Mouse (Mus musculus): ENCODE results near the gene Abca2.

DNA sequence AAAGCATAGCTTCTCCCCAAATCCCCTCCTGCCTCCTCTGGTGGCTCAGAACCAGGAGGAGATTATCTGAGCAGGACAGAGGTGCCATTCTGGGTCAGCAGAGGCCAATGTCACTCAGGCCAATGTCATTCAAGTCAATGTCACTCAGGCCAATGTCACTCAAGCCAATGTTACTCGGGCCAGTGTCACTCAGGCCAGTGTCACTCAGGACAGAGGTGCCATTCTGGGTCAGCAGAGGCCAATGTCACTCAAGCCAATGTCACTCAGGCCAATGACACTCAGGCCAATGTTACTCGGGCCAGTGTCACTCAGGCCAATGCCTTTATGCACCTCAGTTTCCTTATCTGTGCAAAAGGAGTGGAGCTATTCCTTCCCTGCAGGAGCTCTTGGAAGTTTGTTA is 44.0 kb downstream of the Abca2 start:
- TF ChIP-seq POLR2A (IDR thresholded peaks at IDR 0.05; ENCODE audit: extremely low read depth, insufficient read depth, low read length) (no peak), CTCF (IDR thresholded peaks at IDR 0.05; ENCODE audit: low read depth, low read length) (no peak)
